Mouse (Mus musculus) heart, embryonic 10.5 days (tissue): ENCODE measurements around the gene Ubl3. TPM values are rescaled to one million over a fixed set of nuclear protein-coding genes. Genes with fewer than 3 reads are reported as not detected.

ENCODE experiments used
- DNase-seq: peaks from one replicate; pipeline ENCODE4 v3.0.0-alpha.2; 2017; ENCODE audit warnings: low spot score
- H3K27ac ChIP-seq: fragments of 300-500 bp; sonication (generic); 2 replicates; pipeline ENCODE4 v1.5.1; 2016; ENCODE audit warnings: mild to moderate bottlenecking
- H3K27me3 ChIP-seq: fragments of 300-500 bp; sonication (generic); 2 replicates; pipeline ENCODE4 v1.6.1; 2016; ENCODE audit warnings: mild to moderate bottlenecking; ENCODE audit not compliant: poor library complexity, insufficient read depth, severe bottlenecking
- H3K36me3 ChIP-seq: fragments of 300-500 bp; sonication (generic); 2 replicates; pipeline ENCODE4 v1.6.1; 2016; ENCODE audit warnings: mild to moderate bottlenecking, moderate library complexity
- H3K4me1 ChIP-seq: fragments of 300-500 bp; sonication (generic); 2 replicates; pipeline ENCODE4 v1.6.1; 2016; ENCODE audit warnings: mild to moderate bottlenecking
- H3K4me3 ChIP-seq: fragments of 300-500 bp; sonication (generic); 2 replicates; pipeline ENCODE4 v1.5.1; 2016; ENCODE audit warnings: mild to moderate bottlenecking, moderate library complexity
- H3K9me3 ChIP-seq: fragments of 300-500 bp; sonication (generic); 2 replicates; pipeline ENCODE4 v1.6.1; 2016; ENCODE audit warnings: mild to moderate bottlenecking, moderate library complexity
- WGBS: fragments of 180-500 bp; shearing (Covaris S2); methylation state at CpG from one replicate; pipeline ENCODE4 v1.1.7; 2016; 5-methylcytosine and 5-hydroxymethylcytosine counted together
- polyA plus RNA-seq: library from polyadenylated mRNA; unstranded; fragments of >200 nt; fragmentation: Nextera tagmentation; extraction: Ambion mirVana; gene quantifications from 2 replicates; pipeline ENCODE4 v1.2.1, GENCODE M21; 2016

Gene Ubl3
- polyA plus RNA-seq, 1 experiment from 2014 or later, result 59.9 TPM

GRCm38 (mm10) chr5:148542196-148542595 is 10.4 kb downstream of the Ubl3 start:
- no peak overlapping the region for H3K27ac ChIP-seq
- no peaks in the 10 kb centered on the region for H3K9me3 ChIP-seq
- H3K36me3 ChIP-seq, result no peaks in the 10 kb centered on the region
- H3K4me3 ChIP-seq, result no peak overlapping the region
- WGBS, result 18% methylated on average over 2 of the region's 2 CpGs
- peaks cover 44% of the 10 kb centered on the region for H3K4me1 ChIP-seq
- DNase-seq, result no peak
- H3K27me3 ChIP-seq, result no peaks in the 10 kb centered on the region

GRCm38 (mm10) chr5:148535669-148536430 is 16.7 kb downstream of the Ubl3 start:
- Histone ChIP-seq H3K27ac (no peak overlapping the region), H3K9me3 (no peaks in the 10 kb centered on the region), H3K4me3 (no peak overlapping the region), H3K27me3 (no peaks in the 10 kb centered on the region), H3K4me1 (peaks cover 33% of the 10 kb centered on the region), H3K36me3 (no peaks in the 10 kb centered on the region)
- no peak for DNase-seq
- 68% methylated on average over 4 of the region's 4 CpGs for WGBS

GRCm38 (mm10) chr5:148534644-148535043 is 17.9 kb downstream of the Ubl3 start:
- Histone ChIP-seq H3K4me3 (no peak overlapping the region), H3K36me3 (no peaks in the 10 kb centered on the region), H3K27ac (no peak overlapping the region), H3K4me1 (peaks cover 24% of the 10 kb centered on the region), H3K9me3 (no peaks in the 10 kb centered on the region), H3K27me3 (no peaks in the 10 kb centered on the region)
- WGBS, result 82% methylated on average over 3 of the region's 3 CpGs
- DNase-seq, result no peak

- Histone ChIP-seq H3K36me3 (no peaks in the 10 kb centered on the region), H3K9me3 (no peaks in the 10 kb centered on the region), H3K4me1 (peaks cover 23% of the 10 kb centered on the region), H3K4me3 (no peak overlapping the region), H3K27ac (no peak overlapping the region), H3K27me3 (no peaks in the 10 kb centered on the region)
- no peak for DNase-seq
- WGBS, result 49% methylated on average over 2 of the region's 2 CpGs
Measured at GRCm38 (mm10) chr5:148533924-148534323, 18.7 kb downstream of the Ubl3 start.

- DNase-seq, result no peak
- Histone ChIP-seq H3K4me3 (no peak overlapping the region), H3K36me3 (no peaks in the 10 kb centered on the region), H3K9me3 (no peaks in the 10 kb centered on the region), H3K27ac (no peak overlapping the region), H3K4me1 (peaks cover 23% of the 10 kb centered on the region), H3K27me3 (no peaks in the 10 kb centered on the region)
- WGBS, result 62% methylated on average over 5 of the region's 5 CpGs
Measured at GRCm38 (mm10) chr5:148532201-148532600, 20.4 kb downstream of the Ubl3 start.

- H3K36me3 ChIP-seq, result no peaks in the 10 kb centered on the region
- 41% methylated on average over 6 of the region's 6 CpGs for WGBS
- H3K4me3 ChIP-seq, result no peak overlapping the region
- H3K27me3 ChIP-seq, result no peaks in the 10 kb centered on the region
- peaks cover 11% of the 10 kb centered on the region for H3K4me1 ChIP-seq
- no peak for DNase-seq
- H3K27ac ChIP-seq, result no peak overlapping the region
- H3K9me3 ChIP-seq, result no peaks in the 10 kb centered on the region
Measured at GRCm38 (mm10) chr5:148527632-148528031, 25.0 kb downstream of the Ubl3 start.

- WGBS, result 86% methylated on average over 8 of the region's 8 CpGs
Measured at GRCm38 (mm10) chr5:148526631-148527030, 26.0 kb downstream of the Ubl3 start.

GRCm38 (mm10) chr5:148523202-148523971 is 29.2 kb downstream of the Ubl3 start:
- H3K27me3 ChIP-seq, result no peaks in the 10 kb centered on the region
- H3K9me3 ChIP-seq, result no peaks in the 10 kb centered on the region
- H3K4me1 ChIP-seq, result peaks cover 25% of the 10 kb centered on the region
- H3K27ac ChIP-seq, result no peak overlapping the region
- DNase-seq, result no peak
- 82% methylated on average over 5 of the region's 5 CpGs for WGBS
- no peaks in the 10 kb centered on the region for H3K36me3 ChIP-seq
- H3K4me3 ChIP-seq, result no peak overlapping the region

More at GRCm38 (mm10) chr5:148526631-148527030, 26.0 kb downstream of the Ubl3 start:
- no peak overlapping the region for H3K27ac ChIP-seq
- H3K4me3 ChIP-seq, result no peak overlapping the region
- no peaks in the 10 kb centered on the region for H3K36me3 ChIP-seq
- no peaks in the 10 kb centered on the region for H3K27me3 ChIP-seq
- DNase-seq, result no peak
- peaks cover 11% of the 10 kb centered on the region for H3K4me1 ChIP-seq
- H3K9me3 ChIP-seq, result no peaks in the 10 kb centered on the region

GRCm38 (mm10) chr5:148522378-148522777 is 30.2 kb downstream of the Ubl3 start:
- H3K36me3 ChIP-seq, result no peaks in the 10 kb centered on the region
- no peaks in the 10 kb centered on the region for H3K27me3 ChIP-seq
- no peaks in the 10 kb centered on the region for H3K9me3 ChIP-seq
- no peak overlapping the region for H3K27ac ChIP-seq
- WGBS, result 82% methylated on average over 3 of the region's 3 CpGs
- no peak for DNase-seq
- H3K4me3 ChIP-seq, result no peak overlapping the region
- H3K4me1 ChIP-seq, result peaks cover 23% of the 10 kb centered on the region

GRCm38 (mm10) chr5:148517445-148517844 is 35.1 kb downstream of the Ubl3 start:
- H3K4me1 ChIP-seq, result peaks cover 23% of the 10 kb centered on the region
- DNase-seq, result no peak
- WGBS, result 66% methylated on average over 4 of the region's 4 CpGs
- H3K36me3 ChIP-seq, result no peaks in the 10 kb centered on the region
- no peak overlapping the region for H3K27ac ChIP-seq
- H3K9me3 ChIP-seq, result no peaks in the 10 kb centered on the region
- no peaks in the 10 kb centered on the region for H3K27me3 ChIP-seq
- H3K4me3 ChIP-seq, result no peak overlapping the region

GRCm38 (mm10) chr5:148512042-148512640 is 40.4 kb downstream of the Ubl3 start:
- Histone ChIP-seq H3K27me3 (no peaks in the 10 kb centered on the region), H3K9me3 (no peaks in the 10 kb centered on the region), H3K36me3 (peaks cover 32% of the 10 kb centered on the region), H3K27ac (no peak overlapping the region), H3K4me1 (peaks cover 11% of the 10 kb centered on the region), H3K4me3 (no peak overlapping the region)
- 88% methylated on average over 5 of the region's 5 CpGs for WGBS
- no peak for DNase-seq

- no peak overlapping the region for H3K27ac ChIP-seq
- no peak overlapping the region for H3K4me3 ChIP-seq
- H3K4me1 ChIP-seq, result peaks cover 8% of the 10 kb centered on the region
- no peak for DNase-seq
- no peaks in the 10 kb centered on the region for H3K9me3 ChIP-seq
- peaks cover 51% of the 10 kb centered on the region for H3K36me3 ChIP-seq
- WGBS, result 74% methylated on average over 2 of the region's 2 CpGs
- H3K27me3 ChIP-seq, result no peaks in the 10 kb centered on the region
Measured at GRCm38 (mm10) chr5:148510265-148510664, 42.3 kb downstream of the Ubl3 start.

GRCm38 (mm10) chr5:148509731-148510130 is 42.9 kb downstream of the Ubl3 start:
- WGBS, result 72% methylated on average over 7 of the region's 7 CpGs
- H3K4me3 ChIP-seq, result no peak overlapping the region
- no peak overlapping the region for H3K27ac ChIP-seq
- H3K4me1 ChIP-seq, result peaks cover 8% of the 10 kb centered on the region
- no peaks in the 10 kb centered on the region for H3K27me3 ChIP-seq
- no peaks in the 10 kb centered on the region for H3K9me3 ChIP-seq
- H3K36me3 ChIP-seq, result peaks cover 54% of the 10 kb centered on the region
- peak; percentile 64 for DNase-seq
